Mouse (Mus musculus): ENCODE data around the gene Phlda1.

- TF ChIP-seq CTCF (IDR thresholded peaks at IDR 0.05; ENCODE audit: extremely low read depth, insufficient read depth, low read length) (no peak), POLR2A (IDR thresholded peaks at IDR 0.05; ENCODE audit: extremely low read depth, insufficient read depth, low read length) (no peak)
Measured at GRCm38 (mm10) chr10:111539724-111540324, 33.7 kb downstream of the Phlda1 start.
